Mouse (Mus musculus) kidney, embryonic 15.5 days (tissue): Measurements from ENCODE around the gene Leng9. TPM values are rescaled to one million over a fixed set of nuclear protein-coding genes. Genes with fewer than 3 reads are reported as not detected.
A peak's percentile ranks its signal among the peaks of the same experiment; 100 is the strongest.
"Not testable (repeated sequence)": the region's sequence is repeated elsewhere in the genome, so short reads cannot be mapped to it uniquely, and the experiment has no call there.

ENCODE experiments used
- ATAC-seq: fragments of 200-750 bp; cut with Nextera tagmentation; replicated peaks from 2 replicates; pipeline ENCODE4 v1.8.0; 2017; ENCODE audit warnings: moderate TSS enrichment; ENCODE audit not compliant: low FRiP score
- H3K27ac ChIP-seq: fragments of 300-500 bp; sonication (generic); 2 replicates; pipeline ENCODE4 v1.5.1; 2015; ENCODE audit warnings: mild to moderate bottlenecking, inconsistent platforms
- H3K27me3 ChIP-seq: fragments of 300-500 bp; sonication (generic); 2 replicates; pipeline ENCODE4 v1.6.1; 2015; ENCODE audit warnings: inconsistent platforms
- H3K36me3 ChIP-seq: fragments of 300-500 bp; sonication (generic); 2 replicates; pipeline ENCODE4 v1.6.1; 2015; ENCODE audit warnings: inconsistent platforms
- H3K4me1 ChIP-seq: fragments of 300-500 bp; sonication (generic); 2 replicates; pipeline ENCODE4 v1.6.1; 2015; ENCODE audit warnings: inconsistent platforms
- H3K4me2 ChIP-seq: fragments of 300-500 bp; sonication (generic); 2 replicates; pipeline ENCODE4 v1.6.1; 2015; ENCODE audit warnings: moderate library complexity, mild to moderate bottlenecking, inconsistent platforms
- H3K4me3 ChIP-seq: fragments of 300-500 bp; sonication (generic); replicated peaks from 2 replicates; pipeline ENCODE4 v1.5.1; 2015; ENCODE audit warnings: mild to moderate bottlenecking, inconsistent platforms
- H3K9ac ChIP-seq: fragments of 300-500 bp; sonication (generic); 2 replicates; pipeline ENCODE4 v1.6.1; 2015; ENCODE audit warnings: mild to moderate bottlenecking, inconsistent platforms
- H3K9me3 ChIP-seq: fragments of 300-500 bp; sonication (generic); replicated peaks from 2 replicates; pipeline ENCODE4 v1.6.1; 2016; ENCODE audit warnings: inconsistent platforms
- WGBS: fragments of 180-500 bp; shearing (Covaris S2); methylation state at CpG from one replicate; pipeline ENCODE4 v1.1.7; 2015; ENCODE audit warnings: mixed read lengths; 5-methylcytosine and 5-hydroxymethylcytosine counted together
- polyA plus RNA-seq: library from polyadenylated mRNA; unstranded; fragments of >200 nt; fragmentation: Nextera tagmentation; extraction: Ambion mirVana; gene quantifications from 2 replicates; pipeline ENCODE4 v1.2.1, GENCODE M21; 2015

Gene Leng9
- 2.8 and 3.5 TPM in 2 replicates for polyA plus RNA-seq

DNA sequence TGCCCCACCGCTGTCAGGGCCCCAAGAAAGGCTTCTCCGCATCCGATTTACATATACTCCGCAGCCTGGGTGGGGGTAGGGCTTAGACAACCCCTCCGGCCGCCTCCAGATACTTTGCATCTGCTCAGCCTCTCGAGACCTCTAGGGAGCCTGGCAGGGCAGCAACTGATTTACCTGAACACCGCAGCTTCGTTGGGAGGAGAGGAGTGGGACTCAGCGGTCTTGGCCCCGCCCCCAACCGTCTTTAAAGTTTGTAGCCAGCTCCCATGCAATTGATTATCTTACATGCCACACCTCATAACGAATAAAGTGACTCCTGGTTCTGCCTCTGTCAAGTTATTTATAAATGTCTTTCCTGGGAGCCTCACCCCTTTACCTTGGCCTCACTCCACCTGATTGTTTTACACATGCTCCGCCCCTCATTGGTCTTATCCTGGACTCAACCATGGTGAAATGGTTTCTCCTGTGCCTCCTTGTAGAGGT lies at the start of gene Leng9:
Gene Leng9, minus strand, starts transcription at position 316 of the 483 bp plus-strand sequence.
- Histone ChIP-seq H3K36me3 (peaks cover 31% of the 10 kb centered on the region), H3K9ac (peak within 1 kb of the TSS; percentile 56), H3K4me2 (peak within 1 kb of the TSS; percentile 90), H3K9me3 (no peaks in the 10 kb centered on the region), H3K4me3 (peak within 1 kb of the TSS; percentile 62), H3K27me3 (peaks cover 20% of the 10 kb centered on the region), H3K27ac (peak within 1 kb of the TSS; percentile 94), H3K4me1 (peaks cover 43% of the 10 kb centered on the region)
- ATAC-seq, result peak; percentile 40; the same call in 1 of the 2 replicates
- 2% methylated on average over 14 of the region's 14 CpGs for WGBS

DNA sequence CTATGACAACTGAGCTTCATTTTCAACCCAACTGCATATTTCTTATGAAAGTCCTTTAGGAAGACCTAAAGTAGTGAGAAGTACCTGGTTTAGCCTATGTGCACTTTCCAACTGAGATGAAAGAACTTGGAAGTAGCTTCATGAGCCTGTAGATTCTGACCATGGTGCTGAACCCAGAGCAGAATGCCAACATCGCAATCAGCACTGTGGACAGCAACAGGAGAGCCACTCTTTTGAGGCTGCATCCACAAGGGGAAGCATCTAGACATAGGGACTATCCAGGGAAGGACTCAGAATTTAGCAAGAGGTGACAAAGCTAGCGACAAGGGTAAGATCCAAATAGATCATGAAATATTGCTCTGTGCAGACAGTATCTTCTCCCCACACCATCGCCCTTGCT lies 28.3 kb upstream of the Leng9 start:
- H3K27me3 ChIP-seq, result no peaks in the 10 kb centered on the region
- ATAC-seq, result no peak
- WGBS, result 38% methylated on average over 3 of the region's 3 CpGs

DNA sequence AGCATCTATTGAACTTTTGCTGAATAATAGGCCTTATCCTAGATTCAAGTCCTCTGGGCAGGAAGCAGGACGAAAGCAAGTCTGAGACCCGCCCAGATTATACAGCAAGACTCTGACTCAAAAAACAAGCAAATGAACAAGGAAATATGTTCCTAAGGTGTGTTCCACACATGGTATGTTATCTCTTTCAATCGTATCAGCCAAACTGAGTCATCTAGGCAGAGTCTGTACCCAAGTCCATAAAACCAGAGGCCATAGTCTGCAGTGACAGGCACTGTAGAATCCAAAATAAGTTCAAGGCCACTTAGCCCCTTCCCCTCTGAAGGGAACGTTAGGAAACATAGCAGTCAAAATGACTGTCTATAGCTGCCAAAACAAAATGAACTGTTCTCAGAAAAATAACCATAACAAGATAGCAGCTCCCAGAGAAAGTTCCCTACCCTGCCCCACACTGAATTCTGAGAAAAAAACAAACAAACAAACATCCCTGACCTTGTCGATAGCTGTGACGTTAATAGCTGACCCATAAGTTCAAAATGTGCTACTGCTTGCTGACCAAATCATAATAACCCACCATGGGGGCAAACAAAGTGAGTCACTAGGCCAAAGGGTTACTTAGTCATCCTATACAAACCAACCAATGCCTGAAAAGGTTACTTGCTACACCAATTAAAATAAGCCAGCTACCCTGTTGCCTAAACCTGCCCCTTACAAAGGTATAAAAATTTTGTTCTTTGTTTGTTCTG lies 20.2 kb upstream of the Leng9 start:
- Histone ChIP-seq H3K4me2 (no peak overlapping the region), H3K27ac (no peak overlapping the region), H3K27me3 (no peaks in the 10 kb centered on the region), H3K4me3 (no peak overlapping the region), H3K36me3 (no peaks in the 10 kb centered on the region), H3K9ac (no peak overlapping the region), H3K9me3 (no peaks in the 10 kb centered on the region), H3K4me1 (peaks cover 8% of the 10 kb centered on the region)
- WGBS, result 78% methylated on average over 6 of the region's 6 CpGs
- ATAC-seq, result no peak

More for the DNA sequence above, 28.3 kb upstream of the Leng9 start:
- Histone ChIP-seq H3K4me1 (no peaks in the 10 kb centered on the region), H3K9ac (no peak overlapping the region), H3K36me3 (no peaks in the 10 kb centered on the region), H3K4me2 (no peak overlapping the region), H3K27ac (no peak overlapping the region), H3K4me3 (no peak overlapping the region), H3K9me3 (no peaks in the 10 kb centered on the region)

DNA sequence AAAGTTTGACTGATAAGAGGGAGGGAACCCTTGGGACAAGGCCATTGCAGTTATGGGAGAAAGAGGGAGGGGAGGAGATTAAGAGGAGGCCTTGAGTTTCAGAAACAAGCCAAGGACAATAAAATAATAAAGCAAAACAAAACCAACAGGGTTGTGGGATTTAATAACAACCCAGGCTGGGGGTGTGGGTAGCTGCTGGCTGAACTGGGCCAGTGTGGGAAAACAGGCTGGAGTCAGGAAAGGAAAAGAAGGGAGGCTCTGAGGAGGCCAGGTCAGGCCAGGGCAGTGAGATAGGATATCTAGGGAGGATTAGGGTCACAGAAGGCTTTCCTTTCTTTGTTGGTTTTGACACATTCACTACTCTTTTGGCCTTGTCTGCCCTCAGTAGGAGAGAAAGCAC lies 16.9 kb upstream of the Leng9 start:
- Histone ChIP-seq H3K4me1 (peaks cover 27% of the 10 kb centered on the region), H3K9me3 (no peaks in the 10 kb centered on the region), H3K27ac (no peak overlapping the region), H3K9ac (no peak overlapping the region), H3K27me3 (no peaks in the 10 kb centered on the region), H3K4me2 (no peak overlapping the region), H3K4me3 (no peak overlapping the region), H3K36me3 (no peaks in the 10 kb centered on the region)
- no peak for ATAC-seq

DNA sequence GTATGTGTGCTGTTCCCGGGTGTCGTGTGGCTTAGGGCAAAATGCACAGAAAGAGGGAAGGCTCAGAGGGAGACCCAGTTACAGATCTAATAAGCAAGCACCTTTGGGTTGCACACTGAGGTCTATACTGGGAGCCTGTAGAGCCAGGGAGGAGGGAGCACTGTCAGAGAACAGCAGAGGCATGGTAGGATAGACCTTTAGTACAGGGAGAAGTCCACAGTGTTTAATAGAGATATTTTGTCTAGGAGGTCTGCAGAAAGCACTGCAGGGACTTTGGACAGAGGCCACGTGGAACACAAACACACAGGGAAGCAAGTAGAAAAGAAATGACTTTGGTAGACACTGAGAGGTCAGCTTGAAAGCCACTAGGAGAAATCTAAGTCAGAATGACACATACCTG lies 15.1 kb upstream of the Leng9 start:
- H3K36me3 ChIP-seq, result no peaks in the 10 kb centered on the region
- peak overlapping the region; percentile 92 for H3K27ac ChIP-seq
- H3K4me3 ChIP-seq, result peak overlapping the region; percentile 59; the same call in 1 of the 2 replicates
- H3K27me3 ChIP-seq, result no peaks in the 10 kb centered on the region
- H3K4me2 ChIP-seq, result peak overlapping the region; percentile 80
- H3K4me1 ChIP-seq, result peaks cover 27% of the 10 kb centered on the region
- peak; percentile 6; the same call in 1 of the 2 replicates for ATAC-seq
- H3K9me3 ChIP-seq, result no peaks in the 10 kb centered on the region
- 0 out of 2 replicates have a peak overlapping the region, but pooled peaks have one; percentile 1 for H3K9ac ChIP-seq
- 16% methylated on average over 3 of the region's 3 CpGs for WGBS

DNA sequence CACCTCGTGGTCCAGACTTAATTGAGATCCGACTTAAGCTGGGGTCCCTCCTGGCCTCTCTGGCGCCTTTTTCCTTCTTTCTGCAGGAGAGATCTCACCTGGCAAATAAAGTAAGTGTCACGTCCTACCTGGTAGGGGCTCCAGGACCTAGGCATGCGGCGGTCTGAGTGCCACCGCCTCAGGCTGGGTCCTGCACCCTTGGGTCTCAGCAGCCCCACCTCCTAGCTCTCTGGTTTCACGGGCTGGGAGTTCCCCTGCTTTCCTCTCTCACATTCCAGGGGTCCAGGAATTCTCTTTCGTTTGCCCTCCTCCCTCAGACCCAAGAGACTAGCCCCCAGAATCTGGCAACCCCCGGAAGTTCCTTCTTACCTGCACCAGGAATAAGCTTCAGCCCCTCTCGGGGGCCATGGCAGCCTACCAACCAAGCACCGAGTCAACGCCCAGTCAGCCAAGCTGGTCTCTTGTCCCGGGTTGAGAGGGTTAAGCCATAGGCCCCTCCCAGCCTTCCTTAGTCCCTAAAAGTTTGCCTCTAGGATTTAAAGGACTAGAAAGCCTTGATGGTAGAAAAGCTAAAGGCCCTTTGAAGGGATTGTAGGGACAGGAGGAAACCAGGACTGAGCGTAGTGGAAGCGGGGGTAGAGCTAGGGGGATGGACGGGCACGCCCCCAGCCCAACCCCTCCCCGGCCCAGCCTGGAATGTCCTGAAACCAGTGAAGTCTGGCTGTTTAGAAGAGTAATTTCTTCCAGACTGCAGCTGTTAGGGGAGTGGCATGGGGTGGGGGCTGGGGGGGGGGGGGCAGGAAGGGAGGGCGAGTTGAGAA lies 14.1 kb upstream of the Leng9 start, which contains the start of gene Cdc42ep5:
Gene Cdc42ep5, minus strand, starts transcription at position 771 of the 821 bp plus-strand sequence.
- Histone ChIP-seq H3K27me3 (no peaks in the 10 kb centered on the region), H3K27ac (peak within 1 kb of the TSS; percentile 92), H3K4me3 (peak within 1 kb of the TSS; percentile 59), H3K4me2 (peak within 1 kb of the TSS; percentile 80), H3K36me3 (no peaks in the 10 kb centered on the region), H3K4me1 (peaks cover 27% of the 10 kb centered on the region), H3K9ac (peak within 1 kb of the TSS; percentile 54), H3K9me3 (no peaks in the 10 kb centered on the region)
- WGBS, result under 1% methylated on average over 19 of the region's 20 CpGs
- ATAC-seq, result peak; percentile 94

DNA sequence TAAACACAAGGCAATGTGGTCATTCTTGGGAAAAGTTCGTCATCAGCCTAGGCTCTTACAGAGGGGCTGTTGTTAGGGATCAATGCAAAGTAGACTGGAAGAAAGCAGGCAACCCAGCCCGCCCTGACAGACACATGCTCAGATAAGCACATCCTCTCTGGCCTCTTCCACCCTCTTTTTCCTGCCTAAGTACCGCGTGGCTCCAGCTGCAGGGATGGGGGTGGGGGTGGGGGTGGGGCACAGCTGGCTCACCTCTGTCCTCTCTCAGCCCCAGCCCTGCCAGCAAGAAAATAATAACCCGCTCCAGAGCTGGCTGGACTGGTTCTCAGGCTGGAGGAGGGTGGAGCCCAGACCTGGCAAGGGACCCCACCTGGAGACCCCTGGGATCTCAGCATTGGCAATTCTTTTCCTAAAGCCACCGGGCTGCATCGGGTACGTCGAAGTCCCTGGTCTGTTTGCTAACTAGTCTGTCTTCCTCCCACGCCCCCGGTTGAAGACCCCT lies 13.4 kb upstream of the Leng9 start:
- ATAC-seq, result peak; percentile 60
- Histone ChIP-seq H3K9me3 (no peaks in the 10 kb centered on the region), H3K4me3 (peak overlapping the region; percentile 59), H3K36me3 (no peaks in the 10 kb centered on the region), H3K27ac (peak overlapping the region; percentile 92), H3K4me1 (peaks cover 27% of the 10 kb centered on the region), H3K27me3 (no peaks in the 10 kb centered on the region), H3K4me2 (peak overlapping the region; percentile 80), H3K9ac (peak overlapping the region; percentile 54)
- WGBS, result 0% methylated on average over 11 of the region's 11 CpGs

DNA sequence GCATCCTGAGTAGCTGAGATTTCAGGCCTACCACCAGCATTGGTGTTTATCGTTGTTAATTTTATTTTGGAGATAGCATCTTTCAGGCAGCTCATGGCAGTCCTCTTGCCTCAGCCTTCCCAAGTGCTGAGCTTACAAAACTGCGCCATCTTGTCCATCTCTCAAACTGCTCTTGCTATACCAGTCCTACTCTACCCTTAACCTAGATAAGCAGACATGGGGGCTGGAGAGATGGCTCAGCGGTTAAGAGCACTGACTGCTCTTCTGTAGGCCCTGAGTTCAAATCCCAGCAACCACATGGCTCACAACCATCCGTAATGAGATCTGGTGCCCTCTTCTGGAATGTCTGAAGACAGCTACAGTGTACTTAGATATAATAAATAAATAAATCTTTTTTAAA lies 11.4 kb upstream of the Leng9 start:
- H3K27me3 ChIP-seq, H3K9me3 ChIP-seq, H3K4me3 ChIP-seq, H3K4me2 ChIP-seq, H3K27ac ChIP-seq, H3K36me3 ChIP-seq, ATAC-seq, H3K9ac ChIP-seq: not testable (repeated sequence)
- 96% methylated on average over 4 of the region's 4 CpGs for WGBS
- peaks cover 22% of the 10 kb centered on the region for H3K4me1 ChIP-seq

DNA sequence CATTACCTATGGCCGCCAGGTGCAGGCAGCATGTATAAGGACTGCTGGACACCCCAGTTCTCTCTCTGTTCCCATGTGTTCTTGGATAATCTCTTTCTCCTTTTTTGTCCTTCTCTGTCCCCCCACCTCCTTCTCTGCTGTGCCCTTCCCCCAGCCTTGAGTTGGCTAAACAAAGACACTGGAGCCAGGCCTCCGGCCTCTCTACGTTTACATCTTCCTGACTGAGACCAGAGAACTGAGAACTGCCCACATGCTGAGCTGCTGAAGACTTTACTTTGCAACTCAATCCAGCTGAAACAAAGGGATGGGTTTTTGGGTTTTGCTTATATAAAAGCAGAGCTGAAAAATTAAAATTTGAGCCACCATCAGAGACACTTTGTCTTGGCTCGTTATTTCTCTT lies 4.8 kb upstream of the Leng9 start:
- 57% methylated on average over 4 of the region's 4 CpGs for WGBS
- peaks cover 20% of the 10 kb centered on the region for H3K27me3 ChIP-seq
- H3K4me3 ChIP-seq, result no peak overlapping the region

DNA sequence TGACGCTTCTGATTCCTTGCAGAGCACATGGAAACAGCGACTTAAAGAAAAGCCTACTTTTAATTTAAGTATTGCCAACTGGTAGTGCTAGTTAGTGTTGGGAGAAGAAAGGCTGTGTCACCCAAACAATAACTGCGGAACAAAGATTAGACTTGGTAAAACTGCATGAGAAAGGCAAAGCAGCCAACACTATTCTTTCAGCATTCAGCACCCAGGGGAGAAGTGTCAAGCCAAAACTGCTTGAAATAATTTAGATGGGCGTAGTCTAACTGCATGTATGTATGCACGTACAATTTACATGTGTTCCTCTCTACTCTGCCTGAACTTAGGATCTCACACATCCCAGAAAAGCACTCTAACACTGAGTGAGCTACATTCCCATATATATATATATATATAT lies 4.2 kb upstream of the Leng9 start:
- no peaks in the 10 kb centered on the region for H3K9me3 ChIP-seq
- peaks cover 21% of the 10 kb centered on the region for H3K4me1 ChIP-seq
- H3K27me3 ChIP-seq, result peaks cover 20% of the 10 kb centered on the region
- H3K9ac ChIP-seq, result no peak overlapping the region
- H3K27ac ChIP-seq, result no peak overlapping the region
- 85% methylated on average over 5 of the region's 5 CpGs for WGBS
- H3K4me2 ChIP-seq, result no peak overlapping the region
- H3K36me3 ChIP-seq, result no peaks in the 10 kb centered on the region
- H3K4me3 ChIP-seq, result no peak overlapping the region
- ATAC-seq, result no peak

More for the DNA sequence above, 4.8 kb upstream of the Leng9 start:
- no peak overlapping the region for H3K9ac ChIP-seq
- H3K4me1 ChIP-seq, result peaks cover 18% of the 10 kb centered on the region
- H3K4me2 ChIP-seq, result no peak overlapping the region
- H3K36me3 ChIP-seq, result no peaks in the 10 kb centered on the region
- ATAC-seq, result no peak
- H3K9me3 ChIP-seq, result no peaks in the 10 kb centered on the region
- no peak overlapping the region for H3K27ac ChIP-seq

DNA sequence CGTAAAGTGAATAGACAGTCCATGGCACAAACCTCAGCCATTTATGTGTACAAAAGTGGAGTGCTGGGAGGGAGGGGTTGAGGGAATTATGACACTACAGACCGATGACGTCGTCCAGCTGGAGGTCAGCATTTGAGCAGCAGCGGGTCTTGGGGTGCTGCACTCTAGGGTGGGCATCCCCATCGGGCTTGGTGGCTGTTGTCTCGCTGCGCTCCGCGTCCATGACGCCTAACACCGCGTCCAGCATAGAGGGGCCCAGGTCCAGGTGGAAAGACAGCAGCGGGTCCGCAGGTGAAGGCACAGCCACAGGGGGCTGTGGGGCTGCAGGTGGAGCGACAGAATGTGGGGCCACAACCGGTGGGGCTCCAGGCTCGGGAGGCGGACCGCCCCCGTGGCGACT lies 1.1 kb upstream of the Leng9 start:
- Histone ChIP-seq H3K27ac (no peak overlapping the region), H3K27me3 (peaks cover 20% of the 10 kb centered on the region), H3K36me3 (peaks cover 20% of the 10 kb centered on the region), H3K4me3 (peak overlapping the region; percentile 62), H3K9ac (no peak overlapping the region), H3K4me2 (peak overlapping the region; percentile 90), H3K4me1 (peaks cover 43% of the 10 kb centered on the region), H3K9me3 (no peaks in the 10 kb centered on the region)
- WGBS, result 23% methylated on average over 22 of the region's 22 CpGs
- no peak for ATAC-seq

DNA sequence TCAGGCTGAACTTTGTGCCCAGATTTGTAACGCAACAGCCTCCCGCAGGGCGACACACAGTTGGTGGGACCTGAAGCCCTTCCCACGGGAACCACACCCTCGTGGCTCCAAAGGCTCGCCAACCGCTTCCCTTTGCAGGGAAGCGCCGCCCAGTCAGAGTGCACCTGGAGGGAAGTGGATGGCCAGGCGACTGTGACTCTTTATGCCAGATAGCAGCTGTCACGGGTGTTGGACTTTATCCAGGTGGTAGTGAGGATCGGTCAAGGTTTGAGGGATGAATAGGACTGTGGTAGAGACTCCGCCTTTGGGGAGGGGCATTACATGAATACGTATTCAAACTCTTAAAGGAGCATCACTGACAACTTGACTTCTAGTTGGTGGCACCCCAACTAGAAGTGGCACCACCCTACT lies 642 bp upstream of the Leng9 start:
- peak overlapping the region; percentile 62 for H3K4me3 ChIP-seq
- no peak overlapping the region for H3K9ac ChIP-seq
- H3K36me3 ChIP-seq, result peaks cover 24% of the 10 kb centered on the region
- H3K4me1 ChIP-seq, result peaks cover 43% of the 10 kb centered on the region
- H3K27me3 ChIP-seq, result peaks cover 20% of the 10 kb centered on the region
- 0 out of 2 replicates have a peak, but pooled peaks have one; percentile 6 for ATAC-seq
- no peaks in the 10 kb centered on the region for H3K9me3 ChIP-seq
- no peak overlapping the region for H3K27ac ChIP-seq
- WGBS, result 8% methylated on average over 14 of the region's 14 CpGs
- H3K4me2 ChIP-seq, result peak overlapping the region; percentile 90
